Comparison of ENCODE assay signal across 34 mouse cellular contexts in genomic region chr10:78174474-78174873, GRCm38 (mm10).
"Had no signal": no experiment of that assay in that cellular context is flagged by ENCODE, and none has a peak within 500 bp of the region (broad histone marks: within the 10 kb centered on the region; RNA-seq: fewer than 3 reads in every experiment).

No protein-coding gene starts in this region.

- ATAC-seq: hindbrain, embryonic 16.5 days; hindbrain, postnatal 0 days; inflammation-experienced regulatory T-cells, adult 6 months; intestine, embryonic 15.5 days; intestine, embryonic 16.5 days; intestine, postnatal 0 days had no signal

- H3K4me2 ChIP-seq: heart, embryonic 11.5 days; heart, embryonic 12.5 days; heart, embryonic 13.5 days; heart, embryonic 15.5 days; hindbrain, embryonic 12.5 days; hindbrain, embryonic 13.5 days; hindbrain, embryonic 14.5 days; hindbrain, embryonic 15.5 days; intestine, embryonic 15.5 days; kidney, embryonic 15.5 days had no signal

- H3K4me3 ChIP-seq: heart, embryonic 10.5 days; heart, embryonic 12.5 days; heart, embryonic 13.5 days; heart, embryonic 15.5 days; hindbrain, embryonic 10.5 days; hindbrain, embryonic 12.5 days; hindbrain, embryonic 13.5 days; hindbrain, embryonic 15.5 days; intestine, embryonic 15.5 days; kidney, embryonic 15.5 days; layer of hippocampus, adult 2 months had no signal

- H3K27ac ChIP-seq: heart, embryonic 10.5 days; heart, embryonic 13.5 days; heart, embryonic 15.5 days; hindbrain, embryonic 10.5 days; hindbrain, embryonic 12.5 days; hindbrain, embryonic 13.5 days; hindbrain, embryonic 14.5 days; hindbrain, embryonic 15.5 days; hindbrain, postnatal 0 days; intestine, embryonic 15.5 days; kidney, embryonic 15.5 days; kidney, postnatal 0 days; layer of hippocampus, adult 2 months had no signal

- H3K9me3 ChIP-seq: heart, embryonic 10.5 days; heart, embryonic 12.5 days; heart, embryonic 13.5 days; heart, embryonic 15.5 days; hindbrain, embryonic 10.5 days; hindbrain, embryonic 12.5 days; hindbrain, embryonic 13.5 days; hindbrain, embryonic 15.5 days; intestine, embryonic 15.5 days; kidney, embryonic 15.5 days had no signal

- DNase-seq: heart, postnatal 10 days; heart, postnatal 14 days; heart, postnatal 4 days; kidney, adult 11 months; kidney, adult 18-20 months; kidney, adult 2 months; kidney, adult 8-10 months; kidney, adult 9 months; kidney, postnatal 10 days; kidney, postnatal 14 days; kidney, postnatal 25 days; kidney, postnatal 36 days; kidney, postnatal 4 days; layer of hippocampus, adult 9-11 months; layer of hippocampus, postnatal 36 days had no signal

- H3K9ac ChIP-seq: heart, embryonic 12.5 days; heart, embryonic 13.5 days; heart, embryonic 15.5 days; hindbrain, embryonic 12.5 days; hindbrain, embryonic 13.5 days; hindbrain, embryonic 14.5 days; hindbrain, embryonic 15.5 days; intestine, embryonic 15.5 days; kidney, embryonic 15.5 days had no signal

- H3K27me3 ChIP-seq: heart, embryonic 12.5 days; heart, embryonic 13.5 days; heart, embryonic 15.5 days; hindbrain, embryonic 12.5 days; hindbrain, embryonic 13.5 days; hindbrain, embryonic 15.5 days; intestine, embryonic 15.5 days; kidney, embryonic 15.5 days had no signal
